Mouse (Mus musculus) heart, embryonic 14.5 days (tissue): ENCODE measurements around the gene Rnf43. TPM values are rescaled to one million over a fixed set of nuclear protein-coding genes. Genes with fewer than 3 reads are reported as not detected.

Source experiments
- ATAC-seq: fragments of 200-750 bp; cut with Nextera tagmentation; 2 replicates; pipeline ENCODE4 v1.8.0; 2017; ENCODE audit warnings: low read depth, moderate TSS enrichment; ENCODE audit not compliant: insufficient number of reproducible peaks, insufficient read depth, low FRiP score
- H3K27ac ChIP-seq, 2 experiments: fragments of 200-500 bp in 1 of 2; fragments of 300-500 bp in 1 of 2; sonication (generic) in 1 of 2; replicated peaks in 1 of 2; 2 replicates each; pipeline ENCODE4 v1.5.1; 2012 to 2014; ENCODE audit warnings: low read depth in 2 of 2, low read length in 2 of 2, control low read depth in 1 of 2, mild to moderate bottlenecking in 1 of 2, mixed read lengths in 1 of 2; ENCODE audit not compliant: control insufficient read depth in 1 of 2, insufficient read depth in 1 of 2
- H3K27me3 ChIP-seq: fragments of 300-500 bp; sonication (generic); 2 replicates; pipeline ENCODE4 v1.6.1; 2014; ENCODE audit warnings: mild to moderate bottlenecking, low read length, control low read depth; ENCODE audit not compliant: control insufficient read depth, insufficient read depth
- H3K36me3 ChIP-seq: fragments of 300-500 bp; sonication (generic); 2 replicates; pipeline ENCODE4 v1.6.1; 2014; ENCODE audit warnings: mild to moderate bottlenecking, control low read depth, low read length, mixed read lengths; ENCODE audit not compliant: control insufficient read depth, insufficient read depth
- H3K4me1 ChIP-seq, 2 experiments: fragments of 200-500 bp in 1 of 2; fragments of 300-500 bp in 1 of 2; sonication (generic) in 1 of 2; 2 replicates each; pipeline ENCODE4 v1.6.1; 2012 to 2014; ENCODE audit warnings: low read length in 2 of 2, control low read depth in 1 of 2, mixed read lengths in 1 of 2; ENCODE audit not compliant: control insufficient read depth in 2 of 2, insufficient read depth in 2 of 2
- H3K4me2 ChIP-seq: fragments of 300-500 bp; sonication (generic); 2 replicates; pipeline ENCODE4 v1.6.1; 2014; ENCODE audit warnings: mild to moderate bottlenecking, low read length
- H3K4me3 ChIP-seq, 2 experiments: fragments of 200-500 bp in 1 of 2; fragments of 300-500 bp in 1 of 2; sonication (generic) in 1 of 2; 2 replicates each; pipeline ENCODE4 v1.5.1; 2012 to 2014; ENCODE audit warnings: low read length in 2 of 2, mild to moderate bottlenecking in 2 of 2, control low read depth in 1 of 2, low read depth in 1 of 2, moderate library complexity in 1 of 2; ENCODE audit not compliant: control insufficient read depth in 1 of 2, insufficient read depth in 1 of 2
- H3K9ac ChIP-seq: fragments of 300-500 bp; sonication (generic); 2 replicates; pipeline ENCODE4 v1.6.1; 2014; ENCODE audit warnings: mild to moderate bottlenecking, low read length
- H3K9me3 ChIP-seq: fragments of 300-500 bp; sonication (generic); 2 replicates; pipeline ENCODE4 v1.6.1; 2016; ENCODE audit warnings: low read length, control low read depth; ENCODE audit not compliant: control insufficient read depth
- WGBS: fragments of 180-500 bp; shearing (Covaris S2); extraction: QIAGEN DNeasy Blood & Tissue Kit; methylation state at CpG from one replicate; pipeline ENCODE4 v1.1.7; 2014; 5-methylcytosine and 5-hydroxymethylcytosine counted together
- polyA plus RNA-seq: library from polyadenylated mRNA; unstranded; fragments of >200 nt; fragmentation: Nextera tagmentation; extraction: Ambion mirVana; gene quantifications from 2 replicates; pipeline ENCODE4 v1.2.1, GENCODE M21; 2014

Rnf43 gene
- polyA plus RNA-seq, 1 experiment from 2014 or later, result 0.47 TPM

DNA sequence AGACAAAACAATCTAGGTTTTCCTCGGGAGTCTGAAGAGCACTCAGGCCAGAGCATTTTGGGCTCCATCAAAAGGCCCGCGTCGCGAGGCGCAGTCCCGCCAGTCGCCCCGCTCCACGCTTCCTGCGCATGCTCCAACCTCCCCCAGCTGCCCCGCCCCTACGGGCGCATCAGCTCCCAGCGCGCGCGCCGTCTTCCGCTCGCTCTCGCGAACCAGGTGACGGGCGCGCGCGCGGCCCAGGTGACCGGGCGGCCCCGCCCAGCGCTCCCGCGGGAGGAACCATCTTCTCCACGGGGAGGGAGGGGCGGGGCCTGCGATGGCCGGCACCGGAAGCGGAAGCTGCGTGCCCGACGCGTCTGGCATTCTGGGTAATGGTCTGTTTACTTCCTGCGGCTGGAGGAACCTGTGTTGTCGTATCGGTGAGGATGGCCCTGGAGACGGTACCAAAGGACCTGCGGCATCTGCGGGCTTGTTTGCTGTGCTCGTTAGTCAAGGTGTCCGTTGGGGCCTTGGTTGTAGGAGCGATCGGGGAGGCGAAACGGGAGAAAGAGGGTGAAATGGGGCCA is 74.7 kb downstream of the Rnf43 start, which contains the start of gene Supt4a:
Gene Supt4a, plus strand, starts transcription at position 378 of the 566 bp plus-strand sequence.
- ATAC-seq, result peak; percentile 89
- WGBS, result under 1% methylated on average over 57 of the region's 57 CpGs

DNA sequence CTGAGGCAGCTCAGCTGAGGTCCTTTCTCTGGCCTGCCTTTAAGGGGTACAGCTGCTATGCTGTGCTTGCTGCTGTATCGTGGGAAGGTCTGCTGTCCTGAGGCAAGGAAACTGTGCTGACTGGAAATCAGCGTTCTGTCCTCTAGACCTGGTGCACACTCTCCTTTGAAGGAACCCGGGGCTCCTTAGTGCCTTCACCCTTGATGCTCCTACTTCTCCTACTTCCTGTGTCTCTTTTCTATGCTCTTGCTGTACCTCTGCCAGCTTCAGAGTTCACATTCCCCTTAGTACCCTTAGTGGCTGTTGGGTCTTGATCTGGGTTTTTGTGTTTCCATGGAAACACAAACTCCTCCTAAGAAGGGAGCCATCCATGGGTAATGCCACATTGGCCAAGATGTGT is 81.2 kb downstream of the Rnf43 start:
- H3K4me1 ChIP-seq, result no peaks in the 10 kb centered on the region
- H3K9me3 ChIP-seq, result no peaks in the 10 kb centered on the region
- H3K4me3 ChIP-seq, result no peak overlapping the region
- no peak overlapping the region for H3K27ac ChIP-seq
- H3K36me3 ChIP-seq, result peaks cover 62% of the 10 kb centered on the region
- no peak overlapping the region for H3K4me2 ChIP-seq
- no peaks in the 10 kb centered on the region for H3K27me3 ChIP-seq
- no peak overlapping the region for H3K9ac ChIP-seq
- WGBS, result 93% methylated on average over 3 of the region's 3 CpGs
- no peak for ATAC-seq

More for the DNA sequence above, 74.7 kb downstream of the Rnf43 start, which contains the start of gene Supt4a:
- Histone ChIP-seq H3K4me1 (peaks cover 7 to 14% of the 10 kb centered on the region in 2 experiments), H3K4me2 (peak within 1 kb of the TSS; percentile 98), H3K36me3 (peaks cover 32% of the 10 kb centered on the region), H3K9ac (peak within 1 kb of the TSS; percentile 87), H3K4me3 (peak within 1 kb of the TSS; percentile 85 to 89), H3K27ac (peak within 1 kb of the TSS; percentile 70 to 87), H3K9me3 (no peaks in the 10 kb centered on the region), H3K27me3 (no peaks in the 10 kb centered on the region)

DNA sequence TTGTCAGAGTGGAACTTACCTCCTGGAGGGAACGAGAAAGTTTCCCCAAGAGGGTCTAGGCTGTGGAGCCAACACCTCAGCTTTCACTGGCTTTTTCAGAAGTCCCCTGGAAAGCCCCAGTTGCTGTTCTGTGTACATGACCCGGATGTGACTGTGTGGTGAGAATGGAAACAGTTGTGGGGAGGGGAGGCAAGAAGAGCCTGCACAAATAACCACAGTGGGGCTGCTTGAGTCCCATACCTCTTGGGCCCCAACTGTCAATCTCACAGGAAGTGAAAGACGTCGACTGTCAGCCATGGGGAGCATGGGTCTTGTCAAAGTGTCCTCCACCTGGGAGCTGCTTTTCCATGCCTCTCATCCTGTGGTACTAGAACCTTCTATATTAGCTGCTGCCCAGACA is 82.4 kb downstream of the Rnf43 start:
- H3K4me1 ChIP-seq, result no peaks in the 10 kb centered on the region
- no peak for ATAC-seq
- no peak overlapping the region for H3K4me3 ChIP-seq
- no peak overlapping the region for H3K9ac ChIP-seq
- no peaks in the 10 kb centered on the region for H3K9me3 ChIP-seq
- no peak overlapping the region for H3K4me2 ChIP-seq
- WGBS, result 69% methylated on average over 4 of the region's 4 CpGs
- H3K27me3 ChIP-seq, result no peaks in the 10 kb centered on the region
- H3K36me3 ChIP-seq, result peaks cover 53% of the 10 kb centered on the region
- H3K27ac ChIP-seq, result no peak overlapping the region

DNA sequence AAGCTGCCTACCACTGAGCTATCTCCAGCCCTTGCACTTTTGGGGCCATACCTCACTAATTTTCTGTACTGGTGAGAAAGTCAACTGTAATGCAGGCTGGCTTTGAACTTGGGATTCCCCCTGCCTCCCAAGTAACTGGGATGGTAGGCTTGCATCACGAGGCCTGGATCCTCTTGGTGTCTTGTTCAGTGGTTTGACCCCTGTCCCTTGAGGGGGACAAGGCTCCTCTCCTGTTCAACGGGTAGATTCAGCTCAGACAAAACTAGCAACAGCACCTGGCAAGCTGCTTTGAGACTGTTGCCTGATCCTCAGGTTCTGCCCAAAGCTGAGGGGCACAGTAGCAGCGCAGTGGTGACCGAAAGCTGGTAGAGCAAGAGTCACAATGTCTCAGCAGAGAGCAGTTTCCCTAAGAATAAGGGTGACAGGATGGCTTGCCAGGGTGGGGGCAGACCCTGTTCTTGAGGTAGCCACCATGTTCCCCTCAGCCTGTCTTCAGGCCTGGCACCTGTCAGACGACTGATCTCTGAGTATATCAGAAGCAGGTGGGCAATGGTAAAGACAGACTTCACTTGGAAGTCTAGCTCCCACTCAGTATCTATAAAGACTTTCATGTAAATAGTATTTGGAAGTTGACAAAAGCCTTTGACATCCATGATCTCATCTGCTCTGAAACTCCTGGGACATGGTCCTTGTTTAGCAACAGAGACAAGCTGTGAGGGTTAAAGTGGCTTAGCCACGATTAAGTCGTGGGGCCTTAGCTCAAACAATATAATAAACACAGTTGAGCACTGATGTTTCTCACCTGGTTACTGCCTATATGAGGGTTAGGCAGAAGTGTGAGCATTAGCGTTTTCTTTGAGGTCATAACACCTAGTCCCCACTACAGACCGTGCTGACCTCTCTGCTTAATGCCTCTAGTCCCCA is 83.4 kb downstream of the Rnf43 start:
- Histone ChIP-seq H3K4me3 (no peak overlapping the region), H3K9ac (no peak overlapping the region), H3K27me3 (no peaks in the 10 kb centered on the region), H3K4me2 (no peak overlapping the region), H3K9me3 (no peaks in the 10 kb centered on the region), H3K36me3 (peaks cover 44% of the 10 kb centered on the region), H3K27ac (no peak overlapping the region), H3K4me1 (no peaks in the 10 kb centered on the region)
- no peak for ATAC-seq
- 70% methylated on average over 9 of the region's 9 CpGs for WGBS

DNA sequence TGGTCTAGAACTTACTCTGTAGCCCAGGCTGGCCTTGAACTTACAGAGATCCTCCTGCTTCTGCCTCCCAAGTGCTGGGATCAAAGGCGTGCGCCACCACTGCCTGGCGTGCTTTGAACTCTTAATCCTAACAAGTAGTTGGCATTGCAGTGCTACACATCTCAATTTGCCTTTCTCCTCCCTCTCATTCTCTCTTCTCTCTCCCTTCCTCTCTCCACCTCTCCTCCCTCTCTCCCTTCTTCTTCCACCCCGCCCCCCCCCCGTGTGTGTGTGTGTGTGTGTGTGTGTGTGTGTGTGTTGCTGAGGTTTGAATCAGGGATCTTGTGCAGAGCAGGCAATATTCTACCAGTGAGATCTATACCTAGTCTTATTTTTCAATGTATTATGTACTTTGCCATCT is 84.8 kb downstream of the Rnf43 start:
- ATAC-seq, result no peak
- Histone ChIP-seq H3K4me2 (no peak overlapping the region), H3K27me3 (no peaks in the 10 kb centered on the region), H3K27ac (no peak overlapping the region), H3K9me3 (no peaks in the 10 kb centered on the region), H3K4me1 (no peaks in the 10 kb centered on the region), H3K36me3 (peaks cover 30% of the 10 kb centered on the region), H3K4me3 (no peak overlapping the region), H3K9ac (no peak overlapping the region)
- WGBS, result 92% methylated on average over 5 of the region's 5 CpGs

DNA sequence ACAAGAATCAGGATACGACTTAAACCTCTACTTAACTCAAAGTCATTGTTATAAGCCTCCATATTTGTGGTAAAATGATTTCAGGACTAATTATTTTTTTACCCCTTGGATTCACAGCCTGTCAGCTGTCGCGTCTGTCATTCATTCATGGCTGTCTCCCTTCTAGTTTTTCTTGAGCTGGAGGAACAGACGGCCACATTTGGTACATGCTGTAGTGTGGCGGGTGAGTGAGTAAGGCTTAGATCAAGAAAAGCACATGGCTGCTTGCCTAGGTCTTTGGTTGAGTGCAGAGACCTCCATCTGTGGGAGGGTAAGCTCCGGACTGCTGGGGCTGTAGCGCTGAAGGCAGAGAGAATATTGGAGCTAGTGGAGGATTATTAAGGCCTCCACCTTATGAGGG is 85.2 kb downstream of the Rnf43 start:
- no peak overlapping the region for H3K4me3 ChIP-seq
- H3K27ac ChIP-seq, result no peak overlapping the region
- no peaks in the 10 kb centered on the region for H3K9me3 ChIP-seq
- H3K27me3 ChIP-seq, result no peaks in the 10 kb centered on the region
- WGBS, result 83% methylated on average over 7 of the region's 7 CpGs
- H3K4me2 ChIP-seq, result no peak overlapping the region
- H3K4me1 ChIP-seq, result no peaks in the 10 kb centered on the region
- H3K36me3 ChIP-seq, result peaks cover 26% of the 10 kb centered on the region
- H3K9ac ChIP-seq, result no peak overlapping the region
- no peak for ATAC-seq

DNA sequence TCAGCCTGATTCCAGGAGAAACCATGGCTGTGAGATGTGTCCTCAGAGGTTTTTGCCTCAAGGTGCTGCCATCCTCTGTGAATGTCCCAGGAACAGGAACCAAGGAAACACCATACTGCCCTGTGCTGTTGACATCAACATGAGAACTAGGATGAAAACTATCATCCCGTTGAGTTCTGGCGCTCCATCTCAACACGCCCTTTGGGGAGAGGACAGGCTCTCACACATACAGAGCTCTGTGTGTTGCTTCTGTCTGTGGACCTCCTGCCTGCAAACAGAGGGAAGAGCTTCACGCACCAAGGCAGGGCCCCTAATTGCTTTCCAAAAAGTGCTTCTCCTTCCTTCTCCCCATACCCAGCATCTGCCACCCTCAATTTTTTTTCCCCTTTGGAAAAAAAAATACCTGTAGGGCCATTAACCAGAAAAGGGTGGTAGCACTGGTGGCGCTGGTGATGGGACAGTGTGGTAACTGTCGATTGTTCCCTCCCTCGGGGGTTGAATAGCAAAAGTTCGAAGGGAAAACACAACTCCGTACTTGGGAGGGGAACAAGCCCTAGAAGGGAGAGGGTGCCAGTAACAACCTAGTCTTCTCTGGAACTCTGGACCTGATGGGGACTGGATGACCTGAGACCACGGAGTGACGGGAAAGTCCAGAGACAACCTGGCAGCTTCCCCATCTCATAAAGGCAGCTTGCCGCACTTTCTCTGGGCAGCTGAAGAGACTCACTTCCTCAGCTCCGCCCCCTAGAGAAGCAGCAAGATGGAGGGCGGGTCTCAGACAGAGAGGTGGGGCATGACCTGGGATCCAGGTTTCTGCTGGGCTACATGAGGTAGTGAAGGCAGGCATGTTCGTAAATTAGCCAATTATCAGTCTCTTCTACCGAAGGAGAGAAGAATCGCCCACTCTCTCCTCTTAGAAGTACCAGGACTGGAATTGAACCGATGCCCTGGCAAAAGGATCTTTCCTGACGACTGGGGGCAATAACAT is 85.9 kb downstream of the Rnf43 start:
- Histone ChIP-seq H3K4me3 (no peak overlapping the region), H3K9me3 (no peaks in the 10 kb centered on the region), H3K27me3 (no peaks in the 10 kb centered on the region), H3K4me2 (peak overlapping the region; percentile 2; the same call in 1 of the 2 replicates), H3K36me3 (peaks cover 19% of the 10 kb centered on the region), H3K4me1 (no peaks in the 10 kb centered on the region), H3K9ac (no peak overlapping the region), H3K27ac (no peak overlapping the region)
- no peak for ATAC-seq
- whole genome bisulfite sequencing, result 30% methylated on average over 19 of the region's 19 CpGs
